Mouse (Mus musculus) left cerebral cortex, postnatal 25 days (tissue): Measurements from ENCODE around the gene Nr5a2. TPM values are rescaled to one million over a fixed set of nuclear protein-coding genes. Genes with fewer than 3 reads are reported as not detected.

Experiments used
- DNase-seq, 2 experiments: peaks; one replicate each; pipeline ENCODE4 v3.0.0; 2022; ENCODE audit warnings: low spot score in 2 of 2, mixed read lengths in 1 of 2
- intact Hi-C: fragments of 180-260 bp; cut with DNase I; formaldehyde crosslinking; loops from one replicate; pipeline ENCODE4 v1.15.1; 2025
- total RNA-seq, 2 experiments: library from RNA; stranded (reverse); gene quantifications; 2 replicates each; pipeline ENCODE4 v1.2.3; 2021

The Nr5a2 gene
- total RNA-seq, result not detected

DNA sequence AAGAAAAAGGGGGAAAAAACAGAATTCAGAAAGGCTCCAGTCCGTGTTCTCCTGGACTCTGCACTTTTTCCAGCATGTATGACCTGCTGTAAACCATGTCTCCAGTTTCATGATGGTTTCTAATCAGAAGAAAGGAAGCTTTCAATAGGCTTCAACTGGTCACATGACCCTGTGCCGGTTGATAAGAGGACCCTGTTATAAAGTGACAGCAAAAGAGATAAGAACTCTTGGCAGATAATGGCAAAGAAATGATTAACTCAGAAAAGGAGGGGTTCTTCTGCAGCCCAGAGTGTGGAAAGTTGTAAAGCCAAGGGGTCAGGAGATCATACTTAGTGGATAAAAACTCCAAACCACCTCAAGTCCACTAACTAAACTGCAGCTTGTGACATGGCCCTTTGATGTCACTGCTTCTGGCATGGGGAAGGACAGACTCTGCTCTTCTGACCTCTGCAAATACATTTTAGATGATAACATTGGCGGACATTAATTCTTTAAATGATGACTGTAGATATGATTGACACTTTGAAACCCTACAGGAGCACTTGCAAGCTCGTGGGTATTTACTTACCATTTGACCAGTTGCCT, at the start of gene Nr5a2:
Gene Nr5a2, minus strand, starts transcription at position 21 of the 585 bp plus-strand sequence.
- intact Hi-C loops, result no loop called here
- DNase-seq, result no peak

DNA sequence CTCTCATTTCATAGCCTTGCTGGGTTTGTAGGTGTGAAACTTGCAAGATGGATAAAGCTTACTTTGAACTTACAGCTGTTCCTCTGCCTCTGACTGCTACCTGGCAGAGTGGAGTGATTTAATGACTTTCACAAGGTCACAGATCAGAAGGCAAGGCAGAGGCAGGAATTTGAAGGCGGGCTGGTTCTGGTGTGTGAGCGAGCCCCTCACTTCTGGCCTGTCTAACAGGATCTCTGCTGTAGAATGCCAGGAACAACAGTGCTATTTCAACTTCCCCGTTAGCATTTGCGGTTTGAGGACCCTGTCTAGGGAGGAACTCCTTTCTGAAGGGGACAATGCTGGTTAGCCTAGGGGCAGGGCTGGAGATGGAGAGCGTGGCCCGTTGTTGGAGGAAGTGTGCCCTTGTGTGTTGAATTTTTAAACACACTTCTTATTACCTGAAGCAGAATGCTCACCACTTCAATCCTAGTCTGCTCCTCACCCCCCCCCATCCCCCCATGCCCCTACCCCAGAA, 48.5 kb upstream of the Nr5a2 start:
- intact Hi-C loops, result no loop called here
- DNase-seq, result no peak

DNA sequence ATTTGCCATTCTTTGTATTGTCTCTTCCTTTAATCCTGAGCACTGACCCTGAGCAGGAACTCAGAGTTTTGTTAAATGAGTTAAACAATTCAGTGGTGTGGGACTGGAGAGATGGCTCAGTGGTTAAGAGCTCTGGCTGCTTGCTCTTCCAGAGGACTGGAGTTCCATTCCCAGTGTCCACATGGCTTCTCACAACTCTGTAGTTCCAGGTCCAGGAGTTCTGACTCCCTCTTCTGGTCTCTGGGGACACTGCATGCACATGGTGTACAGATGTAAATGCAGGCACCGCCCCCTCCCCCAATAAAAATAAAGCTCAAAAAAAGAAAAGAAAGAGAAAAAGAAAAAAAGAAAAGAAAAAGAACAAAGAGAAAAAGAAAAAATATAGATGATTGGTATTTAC, 43.6 kb upstream of the Nr5a2 start:
- no peak for DNase-seq
- intact Hi-C loops, result no loop called here

DNA sequence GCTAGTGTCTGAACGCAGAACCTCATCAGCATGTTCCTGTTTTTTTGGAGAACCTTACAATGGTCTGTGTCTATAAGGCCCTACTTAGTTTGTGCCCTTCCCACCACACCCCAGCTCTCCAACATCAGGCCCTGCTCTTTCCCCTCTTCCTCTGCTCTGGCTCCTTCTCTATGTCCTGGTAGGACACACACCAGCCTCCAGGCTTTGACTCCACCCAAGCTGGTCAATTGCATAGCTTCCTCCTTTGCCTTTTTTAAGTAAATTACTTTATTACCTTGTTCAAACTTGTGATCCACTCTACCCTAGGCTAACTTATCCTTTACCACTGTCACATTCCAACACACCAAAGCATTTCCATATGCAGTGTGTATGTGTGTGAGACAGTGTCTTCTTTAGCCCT, 42.9 kb upstream of the Nr5a2 start:
- no peak for DNase-seq
- intact Hi-C loops, result no loop called here

DNA sequence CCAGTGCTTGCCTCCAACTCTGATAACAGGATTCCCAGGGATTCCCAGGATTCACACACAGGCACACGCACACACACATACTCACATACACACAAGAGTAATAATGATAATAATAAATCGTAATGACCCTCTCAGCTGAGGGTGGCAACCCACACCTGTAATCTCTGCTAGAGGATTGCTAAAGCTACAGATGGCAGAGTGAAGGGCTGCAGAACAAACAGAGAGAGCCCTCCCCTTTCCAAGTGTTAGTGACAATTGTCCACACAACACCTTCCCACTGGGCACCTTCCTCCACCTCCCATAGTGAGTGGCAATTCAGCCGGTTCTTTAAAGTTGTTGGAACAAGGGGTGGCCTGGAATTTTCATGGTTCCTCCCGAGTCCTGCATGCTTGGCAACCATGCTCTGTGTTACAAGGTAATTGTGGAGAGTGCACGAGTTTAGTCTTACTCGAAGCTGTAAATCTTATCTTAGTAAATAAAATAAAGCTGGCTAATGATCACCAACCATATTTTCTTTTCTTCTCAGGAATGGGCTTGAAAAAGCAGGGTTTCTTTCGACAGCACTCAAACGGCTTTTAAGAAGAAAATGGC, 31.6 kb upstream of the Nr5a2 start:
- intact Hi-C loops, result no loop called here

GRCm38 (mm10) chr1:136980253-136980893, 20.1 kb upstream of the Nr5a2 start:
- intact Hi-C loops, result no loop called here

More for the DNA sequence above, 31.6 kb upstream of the Nr5a2 start:
- no peak for DNase-seq

DNA sequence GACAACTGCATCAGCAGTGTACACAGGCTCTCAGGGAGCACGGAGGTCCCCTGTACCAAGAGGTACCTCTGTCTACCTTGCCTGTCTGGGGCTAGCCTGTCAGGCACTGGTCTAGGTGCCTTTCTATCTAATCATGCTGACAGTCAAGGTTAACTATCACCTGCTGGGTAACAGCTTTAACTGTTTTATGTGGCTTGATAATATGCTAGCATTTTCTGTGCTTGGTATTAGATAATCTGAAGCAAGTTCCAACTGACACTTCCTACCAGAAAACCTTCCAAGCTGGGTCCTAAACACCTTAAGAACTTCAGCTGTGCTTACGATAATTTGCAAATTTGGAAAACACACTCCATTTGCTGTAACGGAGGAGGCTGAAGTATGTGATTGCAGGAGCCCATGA, 17.6 kb upstream of the Nr5a2 start:
- intact Hi-C loops, result no loop called here

More at GRCm38 (mm10) chr1:136980253-136980893, 20.1 kb upstream of the Nr5a2 start:
- no peak for DNase-seq

GRCm38 (mm10) chr1:136974040-136974439, 13.8 kb upstream of the Nr5a2 start:
- intact Hi-C loops, result no loop called here

More for the DNA sequence above, 17.6 kb upstream of the Nr5a2 start:
- no peak for DNase-seq

DNA sequence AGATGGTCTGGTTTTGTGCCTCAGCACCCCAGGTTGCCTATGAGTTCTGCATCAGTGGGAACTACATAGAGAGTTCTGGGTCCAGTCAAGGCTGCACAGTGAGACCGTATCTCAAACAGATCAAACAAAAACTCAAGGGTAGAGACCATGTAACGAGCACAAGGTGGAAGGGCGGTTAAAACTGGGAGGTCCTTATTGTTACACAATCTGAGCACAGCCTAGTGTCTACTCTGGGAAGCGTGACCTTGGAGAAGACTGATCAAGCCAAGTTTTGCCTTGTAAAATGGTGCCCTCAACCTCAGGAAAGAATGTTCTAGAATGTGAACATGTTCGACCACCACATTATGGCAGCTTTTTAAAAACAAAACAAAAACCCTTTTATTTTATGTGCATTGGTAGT, 12.8 kb upstream of the Nr5a2 start:
- DNase-seq, result no peak
- intact Hi-C loops, result no loop called here

More at GRCm38 (mm10) chr1:136974040-136974439, 13.8 kb upstream of the Nr5a2 start:
- DNase-seq, result no peak

- intact Hi-C loops, result no loop called here
- DNase-seq, result no peak
These were observed 10.7 kb upstream of the Nr5a2 start for GRCm38 (mm10) chr1:136970995-136971394.

GRCm38 (mm10) chr1:136966728-136967386, 6.6 kb upstream of the Nr5a2 start:
- intact Hi-C loops, result no loop called here
- no peak for DNase-seq

GRCm38 (mm10) chr1:136959491-136959890, 757 bp downstream of the Nr5a2 start:
- DNase-seq, result no peak
- intact Hi-C loops, result loop anchor here (10.0 kb wide), 1 partner anchor 405 kb away; no protein-coding TSS in a partner anchor

- intact Hi-C loops, result loop anchor here (10.0 kb wide), 1 partner anchor 404 kb away; no protein-coding TSS in a partner anchor
- DNase-seq, result no peak
These were observed 1.6 kb downstream of the Nr5a2 start for GRCm38 (mm10) chr1:136958666-136959065.

DNA sequence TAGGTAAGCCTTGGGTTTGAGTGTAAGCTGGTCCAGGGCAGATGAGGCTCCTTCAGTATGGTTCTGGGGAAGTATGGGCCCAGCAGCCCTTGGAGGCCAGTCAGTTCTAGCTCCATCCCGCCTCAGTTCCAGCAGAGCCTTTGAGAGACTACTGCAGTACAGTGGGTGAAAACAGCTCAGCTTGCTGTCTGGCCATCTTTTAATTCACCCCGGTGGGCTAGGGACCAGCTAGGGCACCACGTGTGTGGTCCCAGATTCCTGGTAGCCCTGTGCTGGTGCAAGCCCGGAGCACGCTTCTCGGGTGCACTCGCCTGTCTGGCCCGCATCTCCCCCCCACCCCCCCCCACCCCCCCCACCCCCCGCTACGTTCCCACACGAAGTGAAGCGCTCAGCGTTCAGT, 2.1 kb downstream of the Nr5a2 start:
- DNase-seq, result no peak
- intact Hi-C loops, result loop anchor here (10.0 kb wide), 1 partner anchor 403 kb away; no protein-coding TSS in a partner anchor

DNA sequence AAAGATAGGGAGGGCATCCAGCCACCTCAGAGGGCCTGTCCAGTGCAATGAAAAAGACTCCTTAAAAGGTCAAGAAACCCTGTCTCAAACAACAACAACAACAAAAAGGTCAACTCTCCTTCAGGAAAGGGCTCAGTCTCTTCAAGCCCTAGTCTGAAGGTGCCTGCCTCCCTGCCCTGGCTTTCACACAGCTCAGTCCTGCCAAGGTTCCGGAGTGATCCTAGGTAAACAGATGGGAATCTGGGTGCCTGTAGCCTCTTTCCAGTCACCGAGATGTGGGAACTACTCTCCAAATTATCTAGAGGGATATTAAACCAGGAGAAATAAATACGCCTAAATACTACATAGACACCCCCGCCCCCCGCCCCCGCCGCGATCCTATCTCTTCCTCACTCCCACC, 2.6 kb downstream of the Nr5a2 start:
- intact Hi-C loops, result loop anchor here (10.0 kb wide), 1 partner anchor 403 kb away; no protein-coding TSS in a partner anchor
- no peak for DNase-seq

- intact Hi-C loops, result loop anchor here (5.0 to 10.0 kb wide), 2 partner anchors 399 to 1888 kb away; no protein-coding TSS in a partner anchor
- no peak for DNase-seq
These were observed 6.1 kb downstream of the Nr5a2 start for GRCm38 (mm10) chr1:136954108-136954494.

GRCm38 (mm10) chr1:136953444-136954107, 6.7 kb downstream of the Nr5a2 start:
- intact Hi-C loops, result loop anchor here (5.0 to 10.0 kb wide), 2 partner anchors 399 to 1889 kb away; no protein-coding TSS in a partner anchor
- DNase-seq, result no peak

DNA sequence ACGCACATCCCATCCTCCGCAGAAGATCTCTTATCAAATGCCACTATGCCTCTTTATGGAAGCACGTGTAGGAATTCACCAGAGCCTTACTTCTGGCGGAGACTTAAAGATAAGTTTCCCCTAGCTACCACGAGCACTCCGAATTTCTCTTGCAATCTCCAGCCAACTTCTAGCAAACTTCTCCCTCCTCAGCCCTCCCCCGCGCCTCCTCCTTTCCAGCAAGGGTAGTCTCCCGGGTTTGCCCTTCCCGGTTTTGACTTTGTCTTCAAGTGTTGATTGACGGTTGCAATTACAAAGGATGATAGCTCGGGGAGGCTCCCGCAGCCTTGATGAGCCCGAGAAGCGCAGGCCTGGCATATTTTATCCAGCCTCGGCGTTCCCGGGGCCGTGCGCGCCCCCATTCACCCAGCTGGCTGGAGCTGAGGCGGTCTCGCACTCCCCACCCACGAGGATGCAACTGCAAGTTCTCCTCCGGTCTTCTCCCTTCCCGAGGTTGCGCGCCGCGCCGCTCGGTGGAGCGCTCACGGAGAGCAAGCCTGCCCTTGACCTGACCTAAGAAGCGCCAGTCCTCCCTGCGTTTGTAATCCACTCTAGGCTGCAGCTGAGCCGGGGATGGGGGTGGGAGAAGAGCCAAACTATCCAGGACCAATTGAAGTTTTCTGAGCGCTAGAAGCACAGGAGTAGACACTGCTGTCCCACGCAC, 7.5 kb downstream of the Nr5a2 start:
- peak in 1 of 2 experiments; percentile 19 for DNase-seq

More for the DNA sequence above, 7.5 kb downstream of the Nr5a2 start:
- intact Hi-C loops, result loop anchor here (5.0 to 10.0 kb wide), 2 partner anchors 398 to 1890 kb away; no protein-coding TSS in a partner anchor
